Mouse (Mus musculus): ENCODE results near the gene Zbp1.

DNA sequence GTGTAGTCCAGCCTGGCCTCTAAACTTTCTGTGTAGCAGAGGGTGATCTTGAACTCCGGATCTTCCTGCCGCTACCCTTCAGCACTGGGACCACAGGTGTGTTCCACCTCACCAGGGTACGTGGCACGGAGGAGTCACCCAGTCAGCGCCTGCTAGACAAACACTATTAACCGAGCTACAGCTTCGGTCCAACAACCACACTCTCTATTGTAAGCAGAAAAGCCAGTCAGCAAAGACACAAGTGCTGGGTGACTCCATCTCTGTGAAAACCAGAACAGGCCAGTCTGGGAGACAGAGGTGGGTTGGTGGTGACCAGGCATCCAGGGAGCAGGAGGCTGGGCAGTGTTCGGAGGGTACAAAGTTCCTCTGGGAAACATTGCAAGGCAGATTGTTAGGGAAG lies 55.3 kb downstream of the Zbp1 start:
- TF ChIP-seq CTCF (IDR thresholded peaks at IDR 0.05; ENCODE audit: borderline replicate concordance, insufficient read depth, low read depth, low read length) (no peak), POLR2A (IDR thresholded peaks at IDR 0.05; ENCODE audit: borderline replicate concordance, insufficient read depth, low read length) (no peak)

Measured in cerebellum, adult 2 months (tissue).